Mouse (Mus musculus): ENCODE data around the gene Btnl4.

GRCm38 (mm10) chr17:34496539-34496938 is 19.4 kb upstream of the Btnl4 start:
- no peak for TF ChIP-seq CTCF (IDR thresholded peaks at IDR 0.05; ENCODE audit: borderline replicate concordance, insufficient read depth, low read depth, low read length)
- no peak for TF ChIP-seq POLR2A (IDR thresholded peaks at IDR 0.05; ENCODE audit: borderline replicate concordance, insufficient read depth, low read length)

Measured in cerebellum, adult 2 months (tissue).